Mouse (Mus musculus): ENCODE results near the gene Slc27a3.
"Not testable (repeated sequence)": the region's sequence is repeated elsewhere in the genome, so short reads cannot be mapped to it uniquely, and the experiment has no call there.

Slc27a3 gene

DNA sequence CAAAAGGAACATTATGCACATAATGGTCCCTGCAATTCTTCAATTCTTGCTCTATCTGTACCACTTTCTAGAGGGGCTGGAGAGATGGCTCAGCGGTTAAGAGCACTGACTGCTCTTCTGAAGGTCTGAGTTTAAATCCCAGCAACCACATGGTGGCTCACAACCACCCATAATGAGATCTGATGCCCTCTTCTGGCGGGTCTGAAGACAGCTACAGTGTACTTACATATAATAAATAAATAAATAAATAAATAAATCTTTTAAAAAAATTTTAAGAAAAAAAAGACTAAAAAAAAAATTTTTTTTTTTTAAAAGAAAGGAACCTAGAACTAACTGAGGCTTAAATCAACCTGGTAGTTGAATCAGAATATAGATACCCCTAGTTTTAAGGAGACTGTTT, 46.9 kb downstream of the Slc27a3 start:
- DNase-seq (ENCODE audit: low spot score): not testable (repeated sequence)

DNA sequence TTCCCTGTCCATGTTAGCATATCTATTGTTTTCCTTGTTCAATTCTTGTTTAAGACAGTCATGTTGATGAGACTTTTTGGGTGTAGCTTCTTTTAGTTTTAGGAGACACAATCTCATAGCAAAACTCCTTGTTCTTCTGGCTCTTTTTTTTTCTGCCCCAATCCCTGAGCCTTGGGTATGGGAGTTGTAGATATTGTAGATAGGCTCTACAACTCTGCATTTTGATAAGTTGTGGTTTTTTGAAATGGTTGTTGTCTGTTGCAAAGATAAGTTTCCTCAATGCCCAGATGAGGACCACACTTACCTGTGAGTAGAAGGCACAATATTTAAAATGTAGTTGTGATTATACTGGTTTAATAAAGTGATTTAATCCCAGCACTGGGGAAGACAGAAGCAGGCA, 49.6 kb downstream of the Slc27a3 start:
- no peak for DNase-seq (ENCODE audit: low spot score)

DNA sequence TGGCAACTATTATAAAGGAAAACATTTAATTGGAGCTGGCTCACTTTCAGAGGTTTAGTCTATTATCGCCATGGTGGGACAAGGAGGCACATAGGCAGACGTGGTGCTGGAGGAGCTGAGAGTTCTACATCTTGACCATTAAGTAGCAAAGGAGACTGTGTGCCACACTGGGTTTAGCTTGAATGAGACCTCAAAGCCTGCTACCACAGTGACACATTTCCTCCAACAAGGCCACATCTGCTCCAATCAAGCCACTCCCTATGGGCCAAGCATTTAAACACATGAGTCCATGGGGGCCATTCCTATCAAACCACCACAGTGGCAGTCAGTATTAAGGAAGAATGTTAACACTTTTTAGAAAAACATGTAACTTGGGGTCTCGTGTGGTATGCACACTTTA, 51.5 kb downstream of the Slc27a3 start:
- DNase-seq (ENCODE audit: low spot score): no peak

DNA sequence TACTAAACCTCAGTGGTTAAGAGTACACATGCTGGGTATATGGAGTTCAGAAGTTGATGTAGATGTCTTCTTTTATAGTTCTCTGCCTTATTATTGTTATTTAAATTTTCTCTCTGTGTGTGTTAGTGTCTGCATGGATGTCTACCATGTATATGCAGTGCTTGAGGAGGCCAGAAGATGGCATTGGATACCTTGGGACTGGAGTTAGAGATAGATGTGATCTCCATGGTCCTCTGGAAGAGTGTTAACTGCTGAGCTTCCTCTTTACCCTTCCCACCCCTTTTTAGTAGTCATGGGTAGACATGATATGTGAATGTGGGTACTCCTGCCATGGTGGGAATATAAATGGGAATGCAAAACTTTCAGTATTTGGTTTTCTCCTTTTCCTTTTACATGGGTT, 54.2 kb downstream of the Slc27a3 start:
- DNase-seq (ENCODE audit: low spot score): no peak
